Mouse (Mus musculus): ENCODE data around the gene Serpina12. TPM values are rescaled to one million over a fixed set of nuclear protein-coding genes. Genes with fewer than 3 reads are reported as not detected.

The Serpina12 gene
- total and polyA plus RNA-seq, 2 experiments from 2014 or later, result not detected

DNA sequence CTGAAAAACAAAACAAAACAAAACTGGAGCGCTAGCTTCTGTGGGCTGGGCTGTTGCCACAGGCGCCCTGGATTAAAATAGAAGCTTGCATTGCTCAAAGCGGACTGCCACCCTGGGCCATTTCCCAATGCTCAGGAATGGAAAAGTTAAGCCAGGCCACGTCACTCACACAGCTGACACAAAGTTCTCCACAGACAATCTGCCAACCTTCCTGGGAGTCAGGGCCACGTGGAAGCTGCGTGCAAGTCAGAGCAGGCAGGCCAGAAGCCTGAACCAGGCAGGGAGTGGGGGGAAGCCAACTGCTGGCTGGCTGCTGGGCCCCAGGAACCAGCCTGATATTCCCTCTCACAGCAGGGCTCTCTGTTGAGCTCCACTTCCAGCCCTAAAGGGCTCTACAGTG, 2.8 kb downstream of the Serpina12 start:
- no peaks in the 10 kb centered on the region for H3K4me1 ChIP-seq (ENCODE audit: control insufficient read depth, insufficient read depth)
- no peaks in the 10 kb centered on the region for H3K27me3 ChIP-seq (ENCODE audit: control insufficient read depth, insufficient read depth, low read length)
- no peaks in the 10 kb centered on the region for H3K9me3 ChIP-seq (replicated peaks; ENCODE audit: control insufficient read depth, low read length)
- ATAC-seq (ENCODE audit: insufficient read depth, low read depth) (peak; percentile 91), DNase-seq (ENCODE audit: low spot score) (peak; percentile 69)
- H3K9ac ChIP-seq (replicated peaks; ENCODE audit: low read depth, low read length), result no peak overlapping the region
- 36% methylated on average over 6 of the region's 6 CpGs for WGBS
- peak overlapping the region; percentile 77 for H3K27ac ChIP-seq (ENCODE audit: low read depth)
- H3K36me3 ChIP-seq (replicated peaks; ENCODE audit: control insufficient read depth, insufficient read depth, low read length), result no peaks in the 10 kb centered on the region
- TF ChIP-seq CTCF (IDR thresholded peaks at IDR 0.05; ENCODE audit: low read depth), result no peak
- no peak for TF ChIP-seq EP300 (IDR thresholded peaks at IDR 0.05; ENCODE audit: low read depth)
- no peak overlapping the region for H3K4me3 ChIP-seq (ENCODE audit: low read depth, low read length)
- no peak overlapping the region for H3K4me2 ChIP-seq (ENCODE audit: low read depth, low read length)

GRCm38 (mm10) chr12:104038181-104038580, 6.1 kb downstream of the Serpina12 start:
- DNase-seq (ENCODE audit: low spot score) (no peak), ATAC-seq (ENCODE audit: insufficient read depth, low read depth) (no peak)
- Histone ChIP-seq H3K9ac (replicated peaks; ENCODE audit: low read depth, low read length) (no peak overlapping the region), H3K36me3 (replicated peaks; ENCODE audit: control insufficient read depth, insufficient read depth, low read length) (no peaks in the 10 kb centered on the region), H3K27ac (ENCODE audit: low read depth) (no peak overlapping the region), H3K4me3 (ENCODE audit: low read depth, low read length) (no peak overlapping the region), H3K9me3 (replicated peaks; ENCODE audit: control insufficient read depth, low read length) (no peaks in the 10 kb centered on the region), H3K4me1 (ENCODE audit: control insufficient read depth, insufficient read depth) (no peaks in the 10 kb centered on the region), H3K4me2 (ENCODE audit: low read depth, low read length) (no peak overlapping the region), H3K27me3 (ENCODE audit: control insufficient read depth, insufficient read depth, low read length) (no peaks in the 10 kb centered on the region)
- TF ChIP-seq EP300 (IDR thresholded peaks at IDR 0.05; ENCODE audit: low read depth) (no peak), CTCF (IDR thresholded peaks at IDR 0.05; ENCODE audit: low read depth) (no peak)
- WGBS, result 78% methylated on average over 7 of the region's 7 CpGs

DNA sequence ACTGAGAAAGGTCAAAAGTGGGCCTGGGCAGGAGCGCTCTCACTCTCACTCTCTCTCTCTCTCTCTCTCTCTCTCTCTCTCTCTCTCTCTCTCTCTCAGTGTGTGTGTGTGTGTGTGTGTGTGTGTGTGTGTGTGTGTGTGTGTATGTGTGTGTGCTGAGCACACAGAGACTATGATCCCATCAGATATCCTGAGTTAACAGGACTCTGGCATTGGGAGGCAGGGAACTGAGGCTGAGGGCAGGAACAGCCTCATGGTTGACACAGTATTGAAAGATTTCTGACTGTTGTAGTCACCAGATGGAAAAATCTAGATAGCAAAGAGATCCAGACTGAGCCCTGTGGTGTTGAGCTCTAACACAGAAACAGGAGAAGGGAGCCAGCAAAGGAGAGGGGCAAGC, 10.5 kb downstream of the Serpina12 start:
- WGBS, result 78% methylated on average over 1 of the region's 1 CpGs
- Histone ChIP-seq H3K9me3 (replicated peaks; ENCODE audit: control insufficient read depth, low read length) (no peaks in the 10 kb centered on the region), H3K27ac (ENCODE audit: low read depth) (no peak overlapping the region), H3K9ac (replicated peaks; ENCODE audit: low read depth, low read length) (no peak overlapping the region), H3K4me3 (ENCODE audit: low read depth, low read length) (no peak overlapping the region), H3K27me3 (ENCODE audit: control insufficient read depth, insufficient read depth, low read length) (no peaks in the 10 kb centered on the region), H3K4me1 (ENCODE audit: control insufficient read depth, insufficient read depth) (no peaks in the 10 kb centered on the region), H3K4me2 (ENCODE audit: low read depth, low read length) (no peak overlapping the region), H3K36me3 (replicated peaks; ENCODE audit: control insufficient read depth, insufficient read depth, low read length) (no peaks in the 10 kb centered on the region)
- DNase-seq (ENCODE audit: low spot score) (no peak), ATAC-seq (ENCODE audit: insufficient read depth, low read depth) (no peak)
- TF ChIP-seq EP300 (IDR thresholded peaks at IDR 0.05; ENCODE audit: low read depth) (no peak), CTCF (IDR thresholded peaks at IDR 0.05; ENCODE audit: low read depth) (no peak)

DNA sequence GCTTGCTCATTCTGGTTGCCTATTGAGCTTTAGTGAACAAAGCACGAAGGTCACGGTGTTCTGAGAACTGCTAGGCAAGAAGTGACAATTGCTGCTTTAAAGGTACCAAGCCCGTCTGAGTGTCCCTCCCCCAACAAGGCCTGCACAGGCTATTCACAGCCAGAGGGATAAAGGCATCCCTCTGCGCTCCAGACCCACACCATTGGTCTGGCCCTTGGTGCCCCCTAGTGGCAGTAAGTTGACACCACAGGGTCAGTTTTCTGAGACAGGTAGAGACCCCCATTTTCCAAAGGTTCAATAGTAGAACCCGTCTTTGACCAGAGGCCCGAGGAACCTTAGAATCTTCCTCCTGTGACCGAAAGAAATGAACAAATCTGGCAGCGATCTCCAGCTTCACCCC, 14.3 kb downstream of the Serpina12 start:
- H3K9me3 ChIP-seq (replicated peaks; ENCODE audit: control insufficient read depth, low read length), result no peaks in the 10 kb centered on the region
- H3K9ac ChIP-seq (replicated peaks; ENCODE audit: low read depth, low read length), result no peak overlapping the region
- 40% methylated on average over 8 of the region's 8 CpGs for WGBS
- no peak overlapping the region for H3K4me2 ChIP-seq (ENCODE audit: low read depth, low read length)
- peak; percentile 76 for TF ChIP-seq CTCF (IDR thresholded peaks at IDR 0.05; ENCODE audit: low read depth)
- TF ChIP-seq EP300 (IDR thresholded peaks at IDR 0.05; ENCODE audit: low read depth), result no peak
- peak; percentile 28 for DNase-seq (ENCODE audit: low spot score)
- H3K4me3 ChIP-seq (ENCODE audit: low read depth, low read length), result no peak overlapping the region
- peak; percentile 65 for ATAC-seq (ENCODE audit: insufficient read depth, low read depth)
- H3K4me1 ChIP-seq (ENCODE audit: control insufficient read depth, insufficient read depth), result no peaks in the 10 kb centered on the region
- H3K36me3 ChIP-seq (replicated peaks; ENCODE audit: control insufficient read depth, insufficient read depth, low read length), result no peaks in the 10 kb centered on the region
- no peaks in the 10 kb centered on the region for H3K27me3 ChIP-seq (ENCODE audit: control insufficient read depth, insufficient read depth, low read length)
- no peak overlapping the region for H3K27ac ChIP-seq (ENCODE audit: low read depth)

- ATAC-seq (ENCODE audit: insufficient read depth, low read depth) (no peak), DNase-seq (ENCODE audit: low spot score) (no peak)
- TF ChIP-seq CTCF (IDR thresholded peaks at IDR 0.05; ENCODE audit: low read depth) (no peak), EP300 (IDR thresholded peaks at IDR 0.05; ENCODE audit: low read depth) (no peak)
- no peak overlapping the region for H3K4me2 ChIP-seq (ENCODE audit: low read depth, low read length)
- H3K27me3 ChIP-seq (ENCODE audit: control insufficient read depth, insufficient read depth, low read length), result no peaks in the 10 kb centered on the region
- H3K27ac ChIP-seq (ENCODE audit: low read depth), result no peak overlapping the region
- H3K4me3 ChIP-seq (ENCODE audit: low read depth, low read length), result no peak overlapping the region
- peaks cover 4% of the 10 kb centered on the region for H3K9me3 ChIP-seq (replicated peaks; ENCODE audit: control insufficient read depth, low read length)
- WGBS, result 21% methylated on average over 3 of the region's 3 CpGs
- H3K9ac ChIP-seq (replicated peaks; ENCODE audit: low read depth, low read length), result no peak overlapping the region
- no peaks in the 10 kb centered on the region for H3K36me3 ChIP-seq (replicated peaks; ENCODE audit: control insufficient read depth, insufficient read depth, low read length)
- H3K4me1 ChIP-seq (ENCODE audit: control insufficient read depth, insufficient read depth), result no peaks in the 10 kb centered on the region
These were observed 29.0 kb downstream of the Serpina12 start for GRCm38 (mm10) chr12:104015280-104015679.

DNA sequence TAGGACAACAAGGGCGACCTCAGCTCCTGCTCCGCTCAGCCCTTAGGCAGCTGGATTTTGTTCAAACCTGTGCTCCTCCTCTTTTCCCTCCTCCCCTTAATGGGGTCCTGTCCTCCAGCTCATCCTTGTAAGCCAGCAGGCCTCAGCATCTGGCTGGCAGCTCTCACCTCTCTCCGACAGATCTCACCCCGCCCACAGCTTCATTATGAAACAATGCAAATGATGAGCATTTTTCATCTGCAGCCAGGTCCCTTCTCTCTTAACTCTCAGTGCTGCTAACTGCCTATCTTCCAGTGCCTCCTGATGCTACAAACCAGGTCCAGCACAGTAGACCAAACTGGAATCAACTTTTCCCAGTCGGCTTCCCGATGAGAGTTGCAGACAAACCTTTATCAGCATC, 30.6 kb downstream of the Serpina12 start, which contains the start of gene Serpina9:
Serpina9 (minus strand) TSS at position 136 of the 400 bp plus-strand sequence.
- no peak for ATAC-seq (ENCODE audit: insufficient read depth, low read depth)
- no peaks in the 10 kb centered on the region for H3K27me3 ChIP-seq (ENCODE audit: control insufficient read depth, insufficient read depth, low read length)
- no peak within 1 kb of the TSS for H3K9ac ChIP-seq (replicated peaks; ENCODE audit: low read depth, low read length)
- WGBS, result 84% methylated on average over 6 of the region's 6 CpGs
- peaks cover 4% of the 10 kb centered on the region for H3K9me3 ChIP-seq (replicated peaks; ENCODE audit: control insufficient read depth, low read length)
- no peak for DNase-seq (ENCODE audit: low spot score)
- H3K4me3 ChIP-seq (ENCODE audit: low read depth, low read length), result no peak within 1 kb of the TSS
- no peaks in the 10 kb centered on the region for H3K4me1 ChIP-seq (ENCODE audit: control insufficient read depth, insufficient read depth)
- TF ChIP-seq EP300 (IDR thresholded peaks at IDR 0.05; ENCODE audit: low read depth), result no peak
- TF ChIP-seq CTCF (IDR thresholded peaks at IDR 0.05; ENCODE audit: low read depth), result no peak
- no peak within 1 kb of the TSS for H3K4me2 ChIP-seq (ENCODE audit: low read depth, low read length)
- no peak within 1 kb of the TSS for H3K27ac ChIP-seq (ENCODE audit: low read depth)
- no peaks in the 10 kb centered on the region for H3K36me3 ChIP-seq (replicated peaks; ENCODE audit: control insufficient read depth, insufficient read depth, low read length)
